Mouse (Mus musculus) C2C12 (cell line): Measurements from ENCODE around the gene Stat6. TPM values are rescaled to one million over a fixed set of nuclear protein-coding genes. Genes with fewer than 3 reads are reported as not detected.

Experiments used
- H3K27me3 ChIP-seq: one replicate; pipeline ENCODE4 v1.6.1; 2011; ENCODE audit not compliant: control insufficient read depth, insufficient read depth, insufficient read length
- H3K36me3 ChIP-seq: one replicate; pipeline ENCODE4 v1.6.1; 2011; ENCODE audit not compliant: control insufficient read depth, insufficient read depth
- H3K4me3 ChIP-seq: one replicate; pipeline ENCODE4 v1.5.1; 2011; ENCODE audit warnings: mild to moderate bottlenecking, control low read depth; ENCODE audit not compliant: poor library complexity, insufficient read depth, severe bottlenecking
- H3K79me2 ChIP-seq: one replicate; pipeline ENCODE4 v1.6.1; 2011; ENCODE audit not compliant: control insufficient read depth, insufficient read depth
- H3K79me3 ChIP-seq: one replicate; pipeline ENCODE4 v1.6.1; 2011; ENCODE audit warnings: low read depth, control low read depth
- H3ac ChIP-seq: one replicate; pipeline ENCODE3; 2011; ENCODE audit warnings: low read depth; ENCODE audit not compliant: control insufficient read depth, insufficient read length
- CEBPB ChIP-seq: IDR thresholded peaks from one replicate; pipeline ENCODE4 v1.6.1; 2011; ENCODE audit warnings: low read depth, mild to moderate bottlenecking, control low read depth, moderate library complexity
- CTCF ChIP-seq: IDR thresholded peaks from one replicate; pipeline ENCODE4 v1.5.1; 2011; ENCODE audit not compliant: control insufficient read depth, insufficient read depth, insufficient read length
- FOSL1 ChIP-seq: IDR thresholded peaks from one replicate; pipeline ENCODE4 v1.8.0; 2011; ENCODE audit warnings: mild to moderate bottlenecking, low read length; ENCODE audit not compliant: poor library complexity, insufficient read depth, severe bottlenecking
- MAX ChIP-seq: IDR thresholded peaks from one replicate; pipeline ENCODE4 v1.6.1; 2011; ENCODE audit warnings: mild to moderate bottlenecking, control low read depth
- MYOD1 ChIP-seq: IDR thresholded peaks from one replicate; pipeline ENCODE4 v1.6.1; 2011; ENCODE audit warnings: low read depth; ENCODE audit not compliant: control insufficient read depth, insufficient read length
- MYOG ChIP-seq: IDR thresholded peaks from one replicate; pipeline ENCODE4 v1.6.1; 2011; ENCODE audit not compliant: control insufficient read depth, insufficient read length; ENCODE audit errors: extremely low read depth
- USF1 ChIP-seq: IDR thresholded peaks from one replicate; pipeline ENCODE4 v1.6.1; 2011; ENCODE audit warnings: low read depth, mild to moderate bottlenecking, control low read depth, moderate library complexity
- polyA plus RNA-seq: library from polyadenylated mRNA; unstranded; fragments of >200 nt; fragmentation: generic; extraction: Trizol; gene quantifications from one replicate; pipeline ENCODE4 v1.2.1, GENCODE M21; 2012; ENCODE audit warnings: missing spikeins

Stat6 gene
- polyA plus RNA-seq, 1 experiment: 0.26 TPM

GRCm38 (mm10) chr10:127679881-127680280 is 37.1 kb downstream of the Stat6 start:
- no peak for TF ChIP-seq FOSL1
- no peak for TF ChIP-seq CEBPB
- TF ChIP-seq USF1: no peak
- no peak for TF ChIP-seq MYOG
- TF ChIP-seq CTCF: no peak
- no peak for TF ChIP-seq MYOD1
- TF ChIP-seq MAX: no peak
- H3K79me2 ChIP-seq: peaks cover 68% of the 10 kb centered on the region
- peaks cover 13% of the 10 kb centered on the region for H3K79me3 ChIP-seq
- H3K27me3 ChIP-seq: no peaks in the 10 kb centered on the region
- H3K36me3 ChIP-seq: no peaks in the 10 kb centered on the region
- H3ac ChIP-seq: no peak overlapping the region
- no peak overlapping the region for H3K4me3 ChIP-seq

GRCm38 (mm10) chr10:127682886-127683285 is 40.1 kb downstream of the Stat6 start:
- H3K4me3 ChIP-seq: no peak overlapping the region
- H3K27me3 ChIP-seq: no peaks in the 10 kb centered on the region
- no peak overlapping the region for H3ac ChIP-seq
- TF ChIP-seq MYOD1: no peak
- TF ChIP-seq FOSL1: no peak
- no peak for TF ChIP-seq MAX
- TF ChIP-seq CEBPB: no peak
- no peak for TF ChIP-seq MYOG
- no peak for TF ChIP-seq CTCF
- no peak for TF ChIP-seq USF1
- H3K79me3 ChIP-seq: peaks cover 10% of the 10 kb centered on the region
- no peaks in the 10 kb centered on the region for H3K36me3 ChIP-seq
- H3K79me2 ChIP-seq: peaks cover 66% of the 10 kb centered on the region

GRCm38 (mm10) chr10:127691053-127691452 is 48.3 kb downstream of the Stat6 start:
- Histone ChIP-seq H3K79me2 (no peaks in the 10 kb centered on the region), H3ac (no peak overlapping the region), H3K79me3 (no peaks in the 10 kb centered on the region)

DNA sequence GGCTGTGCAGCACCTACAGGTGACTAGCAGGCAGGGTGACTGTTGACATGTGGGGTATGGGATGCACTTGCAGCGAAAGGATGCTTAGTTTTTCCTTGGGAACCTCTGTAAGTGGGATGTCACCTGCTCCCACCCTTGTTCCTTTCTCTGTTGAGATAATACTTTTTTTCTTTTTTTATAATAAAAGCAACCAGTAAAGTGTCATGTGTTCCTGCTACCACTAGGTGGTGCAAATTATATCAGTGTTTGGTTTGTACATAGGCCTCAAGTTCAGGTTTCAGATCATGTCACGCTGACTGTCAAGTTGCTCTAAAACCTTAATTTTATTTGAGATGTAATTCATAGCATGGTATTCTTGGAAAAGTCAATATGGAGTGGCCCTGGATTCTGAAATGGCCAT is 51.9 kb downstream of the Stat6 start:
- Histone ChIP-seq H3ac (no peak overlapping the region), H3K79me3 (no peaks in the 10 kb centered on the region), H3K27me3 (no peaks in the 10 kb centered on the region), H3K36me3 (peaks cover 75% of the 10 kb centered on the region), H3K79me2 (no peaks in the 10 kb centered on the region), H3K4me3 (no peak overlapping the region)
- TF ChIP-seq USF1 (peak; percentile 35), MYOG (no peak)

More at GRCm38 (mm10) chr10:127691053-127691452, 48.3 kb downstream of the Stat6 start:
- no peaks in the 10 kb centered on the region for H3K27me3 ChIP-seq
- TF ChIP-seq MAX (no peak), CTCF (no peak), MYOD1 (no peak), MYOG (no peak), CEBPB (no peak), FOSL1 (no peak), USF1 (no peak)
- H3K36me3 ChIP-seq: peaks cover 63% of the 10 kb centered on the region
- no peak overlapping the region for H3K4me3 ChIP-seq

DNA sequence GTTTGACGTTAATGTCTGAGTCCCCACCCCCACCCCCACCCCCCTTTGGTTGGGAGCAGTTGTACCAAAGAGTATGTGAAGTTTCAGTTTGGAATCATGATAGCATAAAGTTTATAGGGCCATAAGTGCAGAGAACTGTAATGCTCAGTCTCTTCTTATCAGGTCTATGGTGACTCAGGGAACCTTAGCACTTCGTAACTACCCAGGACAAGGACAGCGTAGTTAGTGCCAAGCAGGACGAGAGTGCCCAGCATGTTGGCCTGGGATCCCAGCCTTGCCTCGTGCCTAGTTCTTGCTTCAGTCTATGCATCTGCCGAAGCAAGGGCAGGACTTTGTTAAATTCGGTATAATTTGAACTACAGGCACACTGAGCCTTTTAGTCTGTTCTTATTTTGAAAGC is 53.0 kb downstream of the Stat6 start:
- H3ac ChIP-seq: no peak overlapping the region
- H3K79me3 ChIP-seq: no peaks in the 10 kb centered on the region
- H3K79me2 ChIP-seq: no peaks in the 10 kb centered on the region
- H3K4me3 ChIP-seq: no peak overlapping the region
- H3K36me3 ChIP-seq: peaks cover 67% of the 10 kb centered on the region
- no peaks in the 10 kb centered on the region for H3K27me3 ChIP-seq
- no peak for TF ChIP-seq CTCF
- no peak for TF ChIP-seq USF1
- TF ChIP-seq MYOG: no peak
- no peak for TF ChIP-seq MAX
- no peak for TF ChIP-seq CEBPB
- no peak for TF ChIP-seq FOSL1
- no peak for TF ChIP-seq MYOD1

- no peak overlapping the region for H3K4me3 ChIP-seq
- H3K79me3 ChIP-seq: no peaks in the 10 kb centered on the region
- H3ac ChIP-seq: no peak overlapping the region
- peaks cover 41% of the 10 kb centered on the region for H3K36me3 ChIP-seq
- H3K79me2 ChIP-seq: no peaks in the 10 kb centered on the region
- no peaks in the 10 kb centered on the region for H3K27me3 ChIP-seq
- TF ChIP-seq MYOD1 (no peak), FOSL1 (no peak), USF1 (no peak), MYOG (no peak), MAX (no peak), CEBPB (no peak), CTCF (no peak)
Observed at GRCm38 (mm10) chr10:127698966-127699365, 56.2 kb downstream of the Stat6 start.
